Mouse (Mus musculus) bone marrow, adult 2 months (tissue): ENCODE measurements around the gene Elk4. TPM values are rescaled to one million over a fixed set of nuclear protein-coding genes. Genes with fewer than 3 reads are reported as not detected.

ENCODE experiments used
- H3K27ac ChIP-seq: fragments of 200-500 bp; 2 replicates; pipeline ENCODE4 v1.5.1; 2012; ENCODE audit warnings: low read depth, mild to moderate bottlenecking, control low read depth, inconsistent platforms, low read length; ENCODE audit not compliant: control insufficient read depth, poor library complexity, insufficient read depth
- H3K4me1 ChIP-seq: fragments of 200-500 bp; 2 replicates; pipeline ENCODE4 v1.6.1; 2011; ENCODE audit warnings: low read length; ENCODE audit not compliant: control insufficient read depth, insufficient read depth
- H3K4me3 ChIP-seq: fragments of 200-500 bp; replicated peaks from 2 replicates; pipeline ENCODE3; 2011; ENCODE audit warnings: mild to moderate bottlenecking, low read depth, low read length, control low read depth; ENCODE audit not compliant: control insufficient read depth
- CTCF ChIP-seq: fragments of 200-500 bp; IDR thresholded peaks from 2 replicates; pipeline ENCODE4 v1.5.1; 2011; ENCODE audit warnings: low read length, control low read depth; ENCODE audit not compliant: control insufficient read depth, insufficient read depth
- POLR2A ChIP-seq: fragments of 200-500 bp; IDR thresholded peaks from 2 replicates; pipeline ENCODE4 v1.6.1; 2011; ENCODE audit warnings: low read depth, mild to moderate bottlenecking, control low read depth, low read length, borderline replicate concordance; ENCODE audit not compliant: control insufficient read depth
- WGBS: fragments of 180-500 bp; shearing (Covaris S2); methylation state at CpG from one replicate; pipeline ENCODE4 v1.1.7; 2018; 5-methylcytosine and 5-hydroxymethylcytosine counted together
- polyA plus RNA-seq: library from polyadenylated mRNA; stranded (reverse); fragments of >200 nt; gene quantifications from 2 replicates; pipeline ENCODE4 v1.2.4, GENCODE M21; 2011; ENCODE audit warnings: low replicate concordance; ENCODE audit not compliant: missing spikeins, insufficient read depth, insufficient read length

Elk4 gene
- polyA plus RNA-seq, 1 experiment, result 91.1 TPM

GRCm38 (mm10) chr1:131980471-131980870, 26.9 kb upstream of the Elk4 start:
- Histone ChIP-seq H3K27ac (no peak overlapping the region), H3K4me3 (no peak overlapping the region), H3K4me1 (no peaks in the 10 kb centered on the region)
- TF ChIP-seq CTCF (no peak), POLR2A (no peak)
- WGBS, result 50% methylated on average over 2 of the region's 2 CpGs

- TF ChIP-seq POLR2A (0 out of 2 replicates have a peak, but pooled peaks have one; percentile 17), CTCF (peak; percentile 76)
- no peak overlapping the region for H3K4me3 ChIP-seq
- no peaks in the 10 kb centered on the region for H3K4me1 ChIP-seq
- WGBS, result 52% methylated on average over 12 of the region's 12 CpGs
- H3K27ac ChIP-seq, result no peak overlapping the region; the same call in 1 of the 2 replicates
Measured at GRCm38 (mm10) chr1:131981378-131982013, 25.9 kb upstream of the Elk4 start.

GRCm38 (mm10) chr1:131982907-131983306, 24.5 kb upstream of the Elk4 start:
- Histone ChIP-seq H3K27ac (no peak overlapping the region), H3K4me3 (no peak overlapping the region), H3K4me1 (no peaks in the 10 kb centered on the region)
- TF ChIP-seq POLR2A (no peak), CTCF (peak; percentile 98)
- 11% methylated on average over 5 of the region's 5 CpGs for WGBS

GRCm38 (mm10) chr1:131983806-131984205, 23.6 kb upstream of the Elk4 start:
- Histone ChIP-seq H3K27ac (no peak overlapping the region), H3K4me1 (no peaks in the 10 kb centered on the region), H3K4me3 (no peak overlapping the region)
- 80% methylated on average over 2 of the region's 2 CpGs for WGBS
- TF ChIP-seq CTCF, result no peak
- TF ChIP-seq POLR2A, result no peak

- no peak for TF ChIP-seq CTCF
- TF ChIP-seq POLR2A, result no peak
- 78% methylated on average over 15 of the region's 15 CpGs for WGBS
- Histone ChIP-seq H3K4me1 (no peaks in the 10 kb centered on the region), H3K27ac (no peak overlapping the region), H3K4me3 (no peak overlapping the region)
Measured at GRCm38 (mm10) chr1:131987432-131987831, 20.0 kb upstream of the Elk4 start.

GRCm38 (mm10) chr1:131989476-131989875, 17.9 kb upstream of the Elk4 start:
- Histone ChIP-seq H3K4me1 (peaks cover 1% of the 10 kb centered on the region; the same call in 1 of the 2 replicates), H3K27ac (no peak overlapping the region), H3K4me3 (no peak overlapping the region)
- TF ChIP-seq CTCF (no peak), POLR2A (no peak)
- WGBS, result 87% methylated on average over 4 of the region's 4 CpGs

- WGBS, result 77% methylated on average over 9 of the region's 9 CpGs
- Histone ChIP-seq H3K4me1 (peaks cover 1% of the 10 kb centered on the region; the same call in 1 of the 2 replicates), H3K4me3 (no peak overlapping the region), H3K27ac (no peak overlapping the region)
- no peak for TF ChIP-seq POLR2A
- no peak for TF ChIP-seq CTCF
Measured at GRCm38 (mm10) chr1:131990083-131990760, 17.2 kb upstream of the Elk4 start.

GRCm38 (mm10) chr1:131992561-131993001, 14.8 kb upstream of the Elk4 start:
- peaks cover 1% of the 10 kb centered on the region; the same call in 1 of the 2 replicates for H3K4me1 ChIP-seq
- 54% methylated on average over 7 of the region's 7 CpGs for WGBS
- no peak overlapping the region for H3K4me3 ChIP-seq
- no peak overlapping the region for H3K27ac ChIP-seq
- TF ChIP-seq POLR2A (no peak), CTCF (no peak)
